Mouse (Mus musculus) small intestine, adult 2 months (tissue): ENCODE data around the gene H1foo. TPM values are rescaled to one million over a fixed set of nuclear protein-coding genes. Genes with fewer than 3 reads are reported as not detected.

Source experiments
- H3K27ac ChIP-seq: fragments of 200-500 bp; 2 replicates; pipeline ENCODE4 v1.5.1; 2012; ENCODE audit warnings: low read depth, low read length, control low read depth, inconsistent platforms; ENCODE audit not compliant: insufficient read depth
- H3K27me3 ChIP-seq: fragments of 200-500 bp; 2 replicates; pipeline ENCODE4 v1.6.1; 2012; ENCODE audit warnings: mild to moderate bottlenecking, moderate library complexity, low read length, inconsistent platforms; ENCODE audit not compliant: control insufficient read depth, insufficient read depth
- H3K36me3 ChIP-seq: fragments of 200-500 bp; 2 replicates; pipeline ENCODE4 v1.6.1; 2012; ENCODE audit warnings: mild to moderate bottlenecking, low read length, control low read depth, inconsistent platforms; ENCODE audit not compliant: control insufficient read depth, insufficient read depth
- H3K4me1 ChIP-seq: fragments of 200-500 bp; 2 replicates; pipeline ENCODE4 v1.6.1; 2012; ENCODE audit warnings: low read length, inconsistent platforms, mixed read lengths; ENCODE audit not compliant: control insufficient read depth, insufficient read depth, insufficient read length
- H3K4me3 ChIP-seq: fragments of 200-500 bp; 2 replicates; pipeline ENCODE4 v1.5.1; 2012; ENCODE audit warnings: low read depth, mild to moderate bottlenecking, control low read depth, inconsistent platforms, low read length, moderate library complexity
- CTCF ChIP-seq: fragments of 200-500 bp; IDR thresholded peaks from 2 replicates; pipeline ENCODE4 v1.5.1; 2012; ENCODE audit warnings: low read depth, mild to moderate bottlenecking, control low read depth, inconsistent platforms, low read length, moderate library complexity, mixed read lengths; ENCODE audit not compliant: insufficient replicate concordance, insufficient read length; ENCODE audit errors: extremely low read depth
- POLR2A ChIP-seq: fragments of 200-500 bp; IDR thresholded peaks from 2 replicates; pipeline ENCODE4 v1.6.1; 2012; ENCODE audit warnings: low read depth, mild to moderate bottlenecking, control low read depth, inconsistent platforms, low read length, moderate library complexity
- WGBS: fragments of 180-500 bp; shearing (Covaris S2); methylation state at CpG from one replicate; pipeline ENCODE4 v1.1.7; 2018; 5-methylcytosine and 5-hydroxymethylcytosine counted together
- polyA plus RNA-seq: library from polyadenylated mRNA; depleted of rRNA; stranded (reverse); fragments of >200 nt; gene quantifications from 2 replicates; pipeline ENCODE4 v1.2.3, GENCODE M21; 2012; rRNA removed

H1foo gene
- polyA plus RNA-seq, 1 experiment, result not detected

DNA sequence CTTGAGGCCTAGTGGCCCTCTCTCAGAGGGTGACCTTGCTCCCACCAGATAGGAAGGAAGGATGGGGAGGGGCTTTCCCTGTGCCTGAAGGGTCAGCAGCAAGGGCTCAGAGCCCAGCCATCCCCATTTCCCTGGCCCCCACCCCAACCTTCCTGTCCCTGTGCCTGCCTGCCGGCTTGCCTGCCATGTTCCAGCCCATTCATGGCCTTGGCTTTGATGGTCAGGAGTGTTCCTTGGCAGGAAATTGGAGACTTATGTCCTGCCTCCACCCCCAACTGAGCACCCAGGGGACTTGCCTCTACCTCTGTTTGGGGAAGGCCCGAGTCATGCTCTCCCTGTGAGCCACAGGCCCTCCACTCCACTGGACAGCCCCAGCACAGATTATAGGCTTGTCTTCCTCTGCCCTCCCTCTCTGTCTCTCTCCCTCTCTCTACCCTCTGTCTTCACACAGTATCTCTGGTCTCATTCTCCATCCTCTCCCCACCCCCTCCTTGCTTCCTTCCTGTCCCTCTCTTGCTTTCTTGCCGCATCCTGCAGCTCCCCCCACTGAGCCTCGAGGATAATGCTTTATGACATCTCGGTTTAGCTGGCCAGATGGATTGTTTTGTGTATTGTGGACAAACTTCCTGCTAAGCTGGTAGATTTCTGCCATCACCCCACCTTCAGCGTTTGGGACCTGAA, 51.6 kb downstream of the H1foo start:
- Histone ChIP-seq H3K36me3 (no peaks in the 10 kb centered on the region), H3K4me3 (no peak overlapping the region)

DNA sequence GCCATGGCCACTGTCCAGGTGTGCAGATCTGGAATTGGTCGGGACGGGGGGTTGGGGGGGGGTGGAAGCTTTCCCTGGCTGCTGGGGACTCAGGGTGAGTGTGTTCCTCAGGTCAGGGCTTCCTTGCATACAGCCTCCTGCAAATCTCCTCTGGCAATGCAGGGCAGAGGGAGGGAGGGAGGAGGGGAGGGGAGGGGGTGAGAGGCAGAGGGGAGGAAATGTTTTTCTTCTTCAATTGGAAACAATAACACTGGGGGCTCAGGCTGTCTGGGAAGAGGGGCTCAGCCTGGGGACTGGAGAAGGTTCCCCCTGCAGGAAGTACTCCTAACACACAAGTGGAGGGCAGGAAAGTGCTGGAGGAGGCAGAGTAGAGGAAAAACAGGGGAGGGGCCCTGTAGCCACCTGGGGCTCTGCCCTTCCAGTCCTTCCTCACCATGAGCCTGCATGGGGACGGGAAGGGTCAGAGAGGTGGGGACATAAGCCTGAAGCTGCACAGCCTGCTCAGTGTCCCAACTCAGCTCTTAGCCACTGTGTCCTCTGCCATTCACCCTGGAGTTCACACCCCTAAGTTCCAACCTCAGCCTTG, 53.1 kb downstream of the H1foo start:
- Histone ChIP-seq H3K27ac (no peak overlapping the region), H3K4me1 (peaks cover 20% of the 10 kb centered on the region), H3K4me3 (no peak overlapping the region), H3K36me3 (no peaks in the 10 kb centered on the region), H3K27me3 (peaks cover 13% of the 10 kb centered on the region)
- WGBS, result 45% methylated on average over 3 of the region's 3 CpGs
- TF ChIP-seq CTCF, result no peak
- TF ChIP-seq POLR2A, result no peak

More for the DNA sequence above, 51.6 kb downstream of the H1foo start:
- peaks cover 20% of the 10 kb centered on the region for H3K4me1 ChIP-seq
- H3K27me3 ChIP-seq, result peaks cover 19% of the 10 kb centered on the region
- TF ChIP-seq CTCF, result no peak
- TF ChIP-seq POLR2A, result no peak
- WGBS, result 43% methylated on average over 6 of the region's 6 CpGs
- H3K27ac ChIP-seq, result peak overlapping the region; percentile 3

DNA sequence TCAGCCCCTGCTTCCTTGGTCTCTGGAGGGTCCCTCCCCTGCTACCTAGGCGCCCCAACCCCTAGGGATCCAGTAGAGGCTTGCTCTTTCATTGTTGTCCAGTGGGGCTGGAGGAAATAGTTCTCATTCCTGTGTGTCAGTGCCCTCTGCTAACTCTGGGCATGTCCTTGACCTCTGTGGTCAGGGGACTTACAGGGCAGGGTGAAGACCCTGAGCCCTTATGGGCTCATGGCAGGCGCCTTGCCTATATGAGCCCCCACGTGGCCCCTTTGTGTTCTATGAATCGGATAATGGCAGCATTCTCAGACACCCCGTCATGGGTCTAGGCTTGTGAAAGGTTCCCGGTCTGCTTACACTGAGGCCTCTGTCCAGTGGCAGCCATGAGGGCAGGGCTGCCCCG, 54.0 kb downstream of the H1foo start:
- H3K27me3 ChIP-seq, result peaks cover 5% of the 10 kb centered on the region; the same call in 1 of the 2 replicates
- TF ChIP-seq CTCF (no peak), POLR2A (no peak)
- no peak overlapping the region for H3K4me3 ChIP-seq
- H3K4me1 ChIP-seq, result peaks cover 13% of the 10 kb centered on the region
- no peak overlapping the region for H3K27ac ChIP-seq
- H3K36me3 ChIP-seq, result no peaks in the 10 kb centered on the region
- 86% methylated on average over 7 of the region's 7 CpGs for WGBS

DNA sequence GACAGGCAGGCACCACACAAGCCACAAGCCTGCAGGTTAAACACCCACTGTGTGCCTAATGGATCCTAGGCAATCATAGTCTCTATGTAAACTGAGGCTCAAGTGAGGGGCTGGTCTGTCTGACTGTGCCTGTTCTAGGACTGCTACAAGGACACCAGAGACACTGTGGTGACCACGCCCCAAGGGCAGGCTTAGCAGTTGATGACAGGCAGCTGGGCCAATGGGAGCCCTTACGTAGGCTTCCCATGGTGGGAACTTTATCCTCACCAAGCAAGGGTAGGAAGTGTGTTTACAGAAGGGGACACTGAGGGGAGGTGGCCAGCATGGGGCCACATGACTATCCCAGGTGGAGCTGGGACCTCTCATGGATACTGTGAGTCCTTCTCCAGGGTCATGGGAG, 54.5 kb downstream of the H1foo start:
- no peak overlapping the region for H3K27ac ChIP-seq
- no peak for TF ChIP-seq CTCF
- TF ChIP-seq POLR2A, result no peak
- H3K36me3 ChIP-seq, result no peaks in the 10 kb centered on the region
- no peak overlapping the region for H3K4me3 ChIP-seq
- 92% methylated on average over 2 of the region's 2 CpGs for WGBS
- peaks cover 9% of the 10 kb centered on the region for H3K4me1 ChIP-seq
- peaks cover 4% of the 10 kb centered on the region; the same call in 1 of the 2 replicates for H3K27me3 ChIP-seq

Other genes starting within 250 kb of the H1foo start
- 0.17 TPM in 1 of 2 replicates, not detected in the other for gene Tmem40, start 182.5 kb upstream of the H1foo start, polyA plus RNA-seq
- gene Cand2, start 170.4 kb upstream of the H1foo start, polyA plus RNA-seq, result 2.1 and 3.4 TPM in 2 replicates
- 364 and 436 TPM in 2 replicates for gene Rpl32, start 136.2 kb upstream of the H1foo start, polyA plus RNA-seq
- gene Efcab12, start 106.5 kb upstream of the H1foo start, polyA plus RNA-seq, result 0.04 TPM in 2 replicates
- 0.19 and 0.57 TPM in 2 replicates for gene Mbd4, start 91.6 kb upstream of the H1foo start, polyA plus RNA-seq
- gene Ift122, start 91.5 kb upstream of the H1foo start, polyA plus RNA-seq, result 3.0 and 3.1 TPM in 2 replicates
- gene Rho, start 13.2 kb upstream of the H1foo start, polyA plus RNA-seq, result 0.27 and 0.35 TPM in 2 replicates
- gene Plxnd1, start 50.1 kb downstream of the H1foo start, polyA plus RNA-seq, result 26.2 TPM in 2 replicates
- 4.0 and 11.7 TPM in 2 replicates for gene Tmcc1, start 248.5 kb downstream of the H1foo start, polyA plus RNA-seq